Comparison of ENCODE assay signal across 7 mouse cellular contexts in the genomic region with DNA sequence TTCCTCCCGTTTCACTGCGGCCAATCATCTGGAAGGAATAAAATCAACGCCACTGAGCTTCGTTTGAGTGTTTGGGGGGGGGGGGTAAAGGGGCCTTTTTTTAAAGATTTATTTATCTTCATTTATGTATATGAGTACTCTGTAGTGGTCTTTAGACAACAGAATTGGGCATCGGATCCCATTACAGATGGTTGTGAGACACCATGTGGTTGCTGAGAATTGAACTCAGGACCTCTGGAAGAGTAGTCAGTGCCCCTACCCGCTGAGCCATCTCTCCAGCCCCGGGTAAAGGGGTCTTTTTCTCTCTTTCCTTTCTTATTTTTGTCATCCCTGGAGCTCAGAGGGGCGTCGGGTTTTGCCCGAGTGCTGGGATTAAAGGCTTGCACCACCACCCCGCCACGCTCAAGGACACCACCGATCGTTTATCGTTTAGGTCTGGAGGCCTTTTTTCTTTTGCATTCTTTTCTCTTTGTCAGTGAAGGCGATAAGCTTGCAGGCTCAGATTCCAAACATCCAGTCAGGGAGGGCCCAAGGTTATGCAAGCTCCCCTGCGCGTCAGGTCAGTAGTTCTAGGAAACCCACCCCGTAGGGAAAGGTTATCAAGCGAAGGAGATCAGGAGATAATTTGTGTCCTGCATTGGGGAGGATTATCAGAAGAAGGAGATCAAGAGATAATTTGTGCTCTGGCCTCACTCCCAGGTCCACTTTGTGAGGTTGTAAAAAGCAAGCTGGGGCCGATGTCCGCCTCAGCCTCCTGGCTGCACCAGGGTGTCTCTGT. TPM values are rescaled to one million over a fixed set of nuclear protein-coding genes. Genes with fewer than 3 reads are reported as not detected.
DNase-seq lines count a peak whose midpoint lies in the region; ATAC-seq and TF ChIP-seq lines count a peak whose summit lies in the region.

No protein-coding gene starts in this region.

- peak; percentile 0; the same call in 1 of the 2 replicates for ATAC-seq in forebrain, embryonic 12.5 days (ENCODE audit: low FRiP score)
- no peak for ATAC-seq in limb, embryonic 15.5 days (ENCODE audit: insufficient number of reproducible peaks, low FRiP score, low TSS enrichment, low read depth)

- TF ChIP-seq POLR2A in olfactory bulb, adult 2 months (IDR thresholded peaks at IDR 0.05; ENCODE audit: insufficient read depth, low read depth, low read length), result no peak

- H3K27me3 ChIP-seq in forebrain, embryonic 12.5 days, result no peaks in the 10 kb centered on the region
- no peaks in the 10 kb centered on the region for H3K27me3 ChIP-seq in limb, embryonic 15.5 days

- H3K27ac ChIP-seq in forebrain, embryonic 12.5 days, result peak overlapping the region; percentile 93
- H3K27ac ChIP-seq in limb, embryonic 15.5 days, result peak overlapping the region; percentile 97
- peak overlapping the region; percentile 85 for H3K27ac ChIP-seq in olfactory bulb, adult 2 months (ENCODE audit: insufficient read depth, low read depth, low read length)

- no peaks in the 10 kb centered on the region for H3K9me3 ChIP-seq in forebrain, embryonic 12.5 days
- H3K9me3 ChIP-seq in limb, embryonic 15.5 days, result no peaks in the 10 kb centered on the region

- peaks cover 33% of the 10 kb centered on the region for H3K4me1 ChIP-seq in forebrain, embryonic 12.5 days
- H3K4me1 ChIP-seq in limb, embryonic 15.5 days, result peaks cover 26% of the 10 kb centered on the region
- peaks cover 7% of the 10 kb centered on the region; the same call in 1 of the 2 replicates for H3K4me1 ChIP-seq in olfactory bulb, adult 2 months (ENCODE audit: control insufficient read depth, insufficient read depth, low read length)

- H3K4me3 ChIP-seq in forebrain, embryonic 12.5 days (replicated peaks), result peak overlapping the region; percentile 92
- H3K4me3 ChIP-seq in limb, embryonic 15.5 days, result peak overlapping the region; percentile 93
- peak overlapping the region; percentile 96 for H3K4me3 ChIP-seq in olfactory bulb, adult 2 months (ENCODE audit: insufficient read depth, low read depth, low read length)

- peak overlapping the region; percentile 82 for H3K9ac ChIP-seq in forebrain, embryonic 12.5 days
- peak overlapping the region; percentile 77 for H3K9ac ChIP-seq in limb, embryonic 15.5 days

- peaks cover 6% of the 10 kb centered on the region for H3K36me3 ChIP-seq in forebrain, embryonic 12.5 days (replicated peaks)
- peaks cover 5% of the 10 kb centered on the region; the same call in 1 of the 2 replicates for H3K36me3 ChIP-seq in limb, embryonic 15.5 days

- WGBS in forebrain, embryonic 12.5 days, result 12% methylated on average over 22 of the region's 22 CpGs
- WGBS in limb, embryonic 15.5 days, result 4% methylated on average over 22 of the region's 22 CpGs
- WGBS in olfactory bulb, adult 2 months, result 8% methylated on average over 22 of the region's 22 CpGs

- peak; percentile 21 to 33 for DNase-seq in spleen, postnatal 10 days (ENCODE audit: low spot score in 2 of 2)
- no peak for DNase-seq in spleen, postnatal 36 days (ENCODE audit: low spot score in 2 of 2)
- peak; percentile 44 to 54 for DNase-seq in adrenal gland, postnatal 36 days
- DNase-seq in layer of hippocampus, adult 11-12 months (ENCODE audit: low spot score), result no peak

- H3K4me2 ChIP-seq in forebrain, embryonic 12.5 days, result peak overlapping the region; percentile 69
- H3K4me2 ChIP-seq in limb, embryonic 15.5 days, result peak overlapping the region; percentile 64

- TF ChIP-seq CTCF in olfactory bulb, adult 2 months (IDR thresholded peaks at IDR 0.05; ENCODE audit: insufficient read depth, low read depth, low read length), result no peak

RNA-seq across cellular contexts. Expression of a gene that starts 2.3 kb away (rescaled TPM):
- 10 to 100 TPM; 55.6 to 67.1 TPM for total RNA-seq in adrenal gland, postnatal 36 days (2021)
- polyA plus RNA-seq in forebrain, embryonic 12.5 days (2016; fragmentation: Nextera tagmentation; extraction: Ambion mirVana), result 61.2 and 63.2 TPM in 2 replicates
- 50.8 and 55.2 TPM in 2 replicates for polyA plus RNA-seq in limb, embryonic 15.5 days (2015; fragmentation: Nextera tagmentation; extraction: Ambion mirVana)
- polyA plus RNA-seq in olfactory bulb, adult 2 months (2012; ENCODE audit: insufficient read depth, insufficient read length, low replicate concordance, missing spikeins), result 109 TPM in 1 of 2 replicates, not detected in the other

RNA-seq across cellular contexts. Expression of a gene that starts 2.4 kb away (rescaled TPM):
- 1 to 10 TPM in 1 of 2 experiments, under 1 TPM in 1; 0.83 to 1.1 TPM for total RNA-seq in adrenal gland, postnatal 36 days (2021)
- not detected in 2 replicates for polyA plus RNA-seq in forebrain, embryonic 12.5 days (2016; fragmentation: Nextera tagmentation; extraction: Ambion mirVana)
- polyA plus RNA-seq in limb, embryonic 15.5 days (2015; fragmentation: Nextera tagmentation; extraction: Ambion mirVana), result not detected in 2 replicates
- polyA plus RNA-seq in olfactory bulb, adult 2 months (2012; ENCODE audit: insufficient read depth, insufficient read length, low replicate concordance, missing spikeins), result not detected in 2 replicates

RNA-seq across cellular contexts. Expression of a gene that starts 34.4 kb away (rescaled TPM):
- 10 to 100 TPM; 88.0 to 91.3 TPM for total RNA-seq in adrenal gland, postnatal 36 days (2021)
- 178 and 183 TPM in 2 replicates for polyA plus RNA-seq in forebrain, embryonic 12.5 days (2016; fragmentation: Nextera tagmentation; extraction: Ambion mirVana)
- polyA plus RNA-seq in limb, embryonic 15.5 days (2015; fragmentation: Nextera tagmentation; extraction: Ambion mirVana), result 90.5 and 101 TPM in 2 replicates
- polyA plus RNA-seq in olfactory bulb, adult 2 months (2012; ENCODE audit: insufficient read depth, insufficient read length, low replicate concordance, missing spikeins), result not detected in 2 replicates

RNA-seq across cellular contexts. Expression of a gene that starts 41.4 kb away (rescaled TPM):
- 10 to 100 TPM; 43.8 to 62.6 TPM for total RNA-seq in adrenal gland, postnatal 36 days (2021)
- 12.9 and 14.2 TPM in 2 replicates for polyA plus RNA-seq in forebrain, embryonic 12.5 days (2016; fragmentation: Nextera tagmentation; extraction: Ambion mirVana)
- polyA plus RNA-seq in limb, embryonic 15.5 days (2015; fragmentation: Nextera tagmentation; extraction: Ambion mirVana), result 15.1 and 15.8 TPM in 2 replicates
- 87.5 TPM in 1 of 2 replicates, not detected in the other for polyA plus RNA-seq in olfactory bulb, adult 2 months (2012; ENCODE audit: insufficient read depth, insufficient read length, low replicate concordance, missing spikeins)

Comparison
In these comparisons a context has a peak if more than half of its experiments do, and no peak if none do; other contexts are left out.
1. DNase-seq: peak in spleen, postnatal 10 days (2 of 2) and adrenal gland, postnatal 36 days (2 of 2); none in spleen, postnatal 36 days (0 of 2) and layer of hippocampus, adult 11-12 months (single experiment).
2. Peak in every context shown above with its lines, with median percentiles within 50 percentile points of each other: H3K27ac ChIP-seq and H3K4me3 ChIP-seq.